Mouse (Mus musculus): ENCODE measurements around the gene Fam120a.

DNA sequence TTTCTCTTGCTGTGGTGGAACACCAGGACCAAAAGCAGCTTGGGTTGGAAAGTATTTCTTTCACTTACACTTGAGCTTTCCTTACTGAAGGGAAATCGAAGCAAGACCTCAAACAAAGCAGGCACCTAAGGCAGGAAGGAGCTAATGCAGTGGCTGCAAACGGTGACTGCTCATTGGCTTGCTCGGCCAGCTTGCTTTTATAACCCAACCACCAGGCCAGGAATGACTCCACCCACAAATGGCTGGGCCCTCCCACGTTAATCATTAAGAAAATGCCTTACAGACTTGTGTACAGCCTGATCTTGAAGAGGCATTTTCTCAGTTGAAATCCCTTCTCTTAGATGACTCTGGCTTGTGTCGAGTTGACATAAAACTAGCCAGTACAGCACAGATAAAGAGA is 3.2 kb upstream of the Fam120a start:
- TF ChIP-seq POLR2A (IDR thresholded peaks at IDR 0.05; ENCODE audit: borderline replicate concordance, low read depth, low read length): no peak
- TF ChIP-seq CTCF (IDR thresholded peaks at IDR 0.05; ENCODE audit: low read depth, low read length): no peak

All from bone marrow macrophage, adult 2 months (primary cell).